Comparison of ENCODE assay signal across 8 mouse cellular contexts in the genomic region with DNA sequence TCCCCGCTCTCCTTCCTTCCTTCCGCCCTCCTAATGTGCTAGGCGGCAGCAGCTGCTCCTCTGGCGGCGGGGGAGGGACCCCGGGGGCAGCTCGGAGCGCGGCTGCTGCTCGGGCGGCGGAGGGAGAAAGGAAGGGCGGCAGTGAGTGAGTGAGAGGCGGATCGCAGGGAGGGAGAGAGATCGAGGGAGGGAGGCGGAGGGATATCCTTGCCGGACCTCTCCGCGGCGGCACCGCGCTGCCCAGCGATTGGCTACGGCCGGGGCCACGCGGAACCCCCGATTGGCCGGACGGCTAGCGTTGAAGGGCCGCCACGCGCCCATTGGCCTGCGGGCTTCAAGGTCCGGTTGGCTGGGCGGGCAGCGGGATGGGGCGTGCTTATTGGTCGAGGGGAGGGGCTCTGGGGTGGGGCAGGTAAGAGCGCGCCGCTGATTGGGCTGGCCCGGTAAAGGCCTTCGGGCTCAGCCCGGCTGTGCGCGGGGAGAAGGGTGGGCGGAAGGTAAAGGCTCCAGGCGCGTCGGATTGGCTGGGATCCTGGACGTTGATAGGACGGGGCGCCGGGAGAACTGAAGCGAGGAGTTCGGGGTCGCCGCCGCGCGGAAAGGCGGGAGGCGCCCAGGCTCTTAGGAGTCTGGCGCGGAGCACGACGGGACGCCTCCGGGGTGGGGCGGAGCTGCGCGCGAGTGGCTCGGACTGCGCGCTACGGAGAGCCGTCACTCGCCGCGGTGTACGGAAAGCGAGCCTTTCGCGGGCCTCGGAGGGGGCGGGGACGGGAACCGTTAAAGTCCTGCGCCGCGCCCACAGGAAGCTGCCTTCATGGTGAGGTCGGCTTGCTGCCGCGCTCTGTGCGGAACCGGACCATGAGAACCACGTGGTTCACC. TPM values are rescaled to one million over a fixed set of nuclear protein-coding genes. Genes with fewer than 3 reads are reported as not detected.
DNase-seq lines count a peak whose midpoint lies in the region; ATAC-seq lines count a peak whose summit lies in the region.

Gene Kpnb1, minus strand, starts transcription at position 118 of the 879 bp plus-strand sequence.

- H3K36me3 ChIP-seq in heart, embryonic 14.5 days (ENCODE audit: control insufficient read depth, insufficient read depth, low read length) = peaks cover 37% of the 10 kb centered on the region
- H3K36me3 ChIP-seq in liver, embryonic 13.5 days = peaks cover 44% of the 10 kb centered on the region
- peaks cover 12% of the 10 kb centered on the region; the same call in 1 of the 2 replicates for H3K36me3 ChIP-seq in stomach, embryonic 16.5 days (ENCODE audit: control insufficient read depth, insufficient read depth, low read length)

- peak within 1 kb of the TSS; percentile 96 for H3K9ac ChIP-seq in heart, embryonic 14.5 days (ENCODE audit: low read length)
- H3K9ac ChIP-seq in liver, embryonic 13.5 days = peak within 1 kb of the TSS; percentile 98
- peak within 1 kb of the TSS; percentile 97 for H3K9ac ChIP-seq in stomach, embryonic 16.5 days (ENCODE audit: low read length)

- H3K27ac ChIP-seq in heart, embryonic 14.5 days (replicated peaks in 1 of 2; ENCODE audit: control insufficient read depth in 1 of 2, insufficient read depth in 1 of 2, low read depth in 2 of 2, low read length in 2 of 2) = peak within 1 kb of the TSS; percentile 94 to 97
- peak within 1 kb of the TSS; percentile 98 for H3K27ac ChIP-seq in liver, embryonic 13.5 days
- peak within 1 kb of the TSS; percentile 99 for H3K27ac ChIP-seq in stomach, embryonic 16.5 days (ENCODE audit: low read length)

- no peaks in the 10 kb centered on the region for H3K9me3 ChIP-seq in heart, embryonic 14.5 days (ENCODE audit: control insufficient read depth, low read length)
- no peaks in the 10 kb centered on the region for H3K9me3 ChIP-seq in liver, embryonic 13.5 days (replicated peaks)
- no peaks in the 10 kb centered on the region for H3K9me3 ChIP-seq in stomach, embryonic 16.5 days (replicated peaks; ENCODE audit: control insufficient read depth, low read length)

- H3K27me3 ChIP-seq in heart, embryonic 14.5 days (ENCODE audit: control insufficient read depth, insufficient read depth, low read length) = no peaks in the 10 kb centered on the region
- no peaks in the 10 kb centered on the region for H3K27me3 ChIP-seq in liver, embryonic 13.5 days
- no peaks in the 10 kb centered on the region for H3K27me3 ChIP-seq in stomach, embryonic 16.5 days (ENCODE audit: control insufficient read depth, insufficient read depth, low read length)

- WGBS in heart, embryonic 14.5 days = under 1% methylated on average over 98 of the region's 101 CpGs
- under 1% methylated on average over 81 of the region's 101 CpGs for WGBS in liver, embryonic 13.5 days (ENCODE audit: insufficient replicate concordance)
- under 1% methylated on average over 101 of the region's 101 CpGs for WGBS in stomach, embryonic 16.5 days

- peak within 1 kb of the TSS; percentile 83 to 90 for H3K4me3 ChIP-seq in heart, embryonic 14.5 days (ENCODE audit: control insufficient read depth in 1 of 2, insufficient read depth in 1 of 2, low read depth in 1 of 2, low read length in 2 of 2)
- H3K4me3 ChIP-seq in liver, embryonic 13.5 days (replicated peaks) = peak within 1 kb of the TSS; percentile 94
- peak within 1 kb of the TSS; percentile 88 for H3K4me3 ChIP-seq in stomach, embryonic 16.5 days (replicated peaks; ENCODE audit: low read length)

- peak; percentile 97 for DNase-seq in c-Kit-negative CD71-positive TER-119-positive erythroid progenitor cells, embryonic 14.5 days (ENCODE audit: low read depth, low spot score)
- peak; percentile 98 for DNase-seq in fibroblast of lung, adult 2 months (ENCODE audit: low read depth)
- peak; percentile 99 for DNase-seq in kidney, postnatal 14 days
- DNase-seq in liver, embryonic 13.5 days = peak; percentile 98
- peak; percentile 98 for DNase-seq in neural tube, embryonic 10.5 days (ENCODE audit: extremely low spot score, low spot score)

- peak within 1 kb of the TSS; percentile 88 for H3K4me2 ChIP-seq in heart, embryonic 14.5 days (ENCODE audit: low read length)
- peak within 1 kb of the TSS; percentile 95 for H3K4me2 ChIP-seq in liver, embryonic 13.5 days
- peak within 1 kb of the TSS; percentile 91 for H3K4me2 ChIP-seq in stomach, embryonic 16.5 days (ENCODE audit: low read depth, low read length)

- peak; percentile 76 for ATAC-seq in CD4-positive, CD25-positive, alpha-beta regulatory T cell, adult 4 months
- ATAC-seq in heart, embryonic 14.5 days (ENCODE audit: insufficient number of reproducible peaks, insufficient read depth, low FRiP score, low read depth) = peak; percentile 95
- peak; percentile 92 for ATAC-seq in liver, embryonic 13.5 days (ENCODE audit: low read depth)
- peak; percentile 96 for ATAC-seq in stomach, embryonic 16.5 days (ENCODE audit: insufficient read depth, low FRiP score)

- peaks cover 2 to 31% of the 10 kb centered on the region in 2 experiments for H3K4me1 ChIP-seq in heart, embryonic 14.5 days (ENCODE audit: control insufficient read depth in 2 of 2, insufficient read depth in 2 of 2, low read length in 2 of 2)
- peaks cover 56% of the 10 kb centered on the region for H3K4me1 ChIP-seq in liver, embryonic 13.5 days (replicated peaks)
- H3K4me1 ChIP-seq in stomach, embryonic 16.5 days (ENCODE audit: control insufficient read depth, insufficient read depth, low read length) = peaks cover 22% of the 10 kb centered on the region

RNA-seq across cellular contexts. Expression of gene Kpnb1, which starts in this region (rescaled TPM):
- 10 to 100 TPM; 23.5 to 33.4 TPM for polyA plus RNA-seq in CD4-positive, CD25-positive, alpha-beta regulatory T cell, adult 4 months (2017; shearing (Covaris generic))
- polyA plus RNA-seq in heart, embryonic 14.5 days (2014; fragmentation: Nextera tagmentation; extraction: Ambion mirVana) = 38.8 and 40.2 TPM in 2 replicates
- polyA plus RNA-seq in liver, embryonic 13.5 days (2015; fragmentation: Nextera tagmentation; extraction: Ambion mirVana) = 29.2 and 30.8 TPM in 2 replicates
- polyA plus RNA-seq in stomach, embryonic 16.5 days (2015; fragmentation: Nextera tagmentation; extraction: Ambion mirVana) = 32.9 and 36.4 TPM in 2 replicates

Comparison
In these comparisons a context has a peak if more than half of its experiments do, and no peak if none do; other contexts are left out.
1. Peak in every context shown above with its lines: DNase-seq, ATAC-seq, H3K4me3 ChIP-seq and H3K27ac ChIP-seq.